Mouse (Mus musculus): ENCODE data around the gene Cd33. TPM values are rescaled to one million over a fixed set of nuclear protein-coding genes. Genes with fewer than 3 reads are reported as not detected.

The Cd33 gene
- total and polyA plus RNA-seq, 3 experiments: not detected

- Histone ChIP-seq H3K4me3 (ENCODE audit: control insufficient read depth in 1 of 2, insufficient read depth in 1 of 2, low read depth in 2 of 2, low read length in 2 of 2) (no peak overlapping the region), H3K27me3 (ENCODE audit: control insufficient read depth in 1 of 2, insufficient read depth in 2 of 2, low read length in 2 of 2) (no peaks in the 10 kb centered on the region), H3K79me2 (ENCODE audit: control insufficient read depth, insufficient read depth, low read length, poor library complexity) (no peaks in the 10 kb centered on the region), H3K9ac (ENCODE audit: control insufficient read depth, low read depth, low read length, poor library complexity, severe bottlenecking) (no peak overlapping the region), H3K9me3 (replicated peaks; ENCODE audit: insufficient read depth, low read length) (no peaks in the 10 kb centered on the region), H3K36me3 (ENCODE audit: control insufficient read depth in 1 of 2, insufficient read depth in 2 of 2, low read length in 2 of 2) (no peaks in the 10 kb centered on the region), H3K4me1 (ENCODE audit: control insufficient read depth in 1 of 2, insufficient read depth in 2 of 2, low read length in 2 of 2) (no peaks in the 10 kb centered on the region), H3K27ac (ENCODE audit: control insufficient read depth, low read depth, low read length) (no peak overlapping the region)
- TF ChIP-seq EP300 (IDR thresholded peaks at IDR 0.05; ENCODE audit: low read depth in 1 of 2, low read length in 2 of 2) (no peak), GATA1 (IDR thresholded peaks at IDR 0.05; ENCODE audit: low read depth, low read length) (no peak), MXI1 (IDR thresholded peaks at IDR 0.05; ENCODE audit: low read depth, low read length) (no peak), BHLHE40 (IDR thresholded peaks at IDR 0.05; ENCODE audit: borderline replicate concordance, low read depth, low read length) (no peak), JUND (IDR thresholded peaks at IDR 0.05; ENCODE audit: low read depth, low read length) (no peak), HCFC1 (IDR thresholded peaks at IDR 0.05; ENCODE audit: low read depth, low read length) (no peak), NRF1 (IDR thresholded peaks at IDR 0.05; ENCODE audit: insufficient read depth, low read depth, low read length, poor library complexity, severe bottlenecking) (no peak)
- no peak for DNase-seq (ENCODE audit: low read depth, low spot score)
Observed at GRCm38 (mm10) chr7:43553153-43553552, 8.9 kb upstream of the Cd33 start.

GRCm38 (mm10) chr7:43548206-43548605 is 4.0 kb upstream of the Cd33 start:
- no peaks in the 10 kb centered on the region for H3K36me3 ChIP-seq (ENCODE audit: control insufficient read depth in 1 of 2, insufficient read depth in 2 of 2, low read length in 2 of 2)
- no peaks in the 10 kb centered on the region for H3K9me3 ChIP-seq (replicated peaks; ENCODE audit: insufficient read depth, low read length)
- no peak for TF ChIP-seq USF2 (IDR thresholded peaks at IDR 0.05; ENCODE audit: borderline replicate concordance in 1 of 2, insufficient read depth in 1 of 2, low read depth in 1 of 2, low read length in 2 of 2)
- no peak for TF ChIP-seq EP300 (IDR thresholded peaks at IDR 0.05; ENCODE audit: low read depth in 1 of 2, low read length in 2 of 2)
- no peak for TF ChIP-seq ZMIZ1 (IDR thresholded peaks at IDR 0.05; ENCODE audit: low read depth, low read length)
- TF ChIP-seq BHLHE40 (IDR thresholded peaks at IDR 0.05; ENCODE audit: borderline replicate concordance, low read depth, low read length): no peak
- no peak for TF ChIP-seq POLR2A (IDR thresholded peaks at IDR 0.05; ENCODE audit: control insufficient read depth in 1 of 2, insufficient read depth in 1 of 2, low read depth in 1 of 2, low read length in 2 of 2, poor library complexity in 1 of 2)
- no peak for TF ChIP-seq MAZ (IDR thresholded peaks at IDR 0.05; ENCODE audit: low read depth, low read length)
- TF ChIP-seq JUND (IDR thresholded peaks at IDR 0.05; ENCODE audit: low read depth, low read length): no peak
- TF ChIP-seq ZKSCAN1 (IDR thresholded peaks at IDR 0.05; ENCODE audit: low read depth, low read length): no peak
- H3K4me1 ChIP-seq (ENCODE audit: control insufficient read depth in 1 of 2, insufficient read depth in 2 of 2, low read length in 2 of 2): no peaks in the 10 kb centered on the region
- no peak overlapping the region for H3K4me3 ChIP-seq (ENCODE audit: control insufficient read depth in 1 of 2, insufficient read depth in 1 of 2, low read depth in 2 of 2, low read length in 2 of 2)
- no peak overlapping the region for H3K27ac ChIP-seq (ENCODE audit: control insufficient read depth, low read depth, low read length)
- no peaks in the 10 kb centered on the region for H3K79me2 ChIP-seq (ENCODE audit: control insufficient read depth, insufficient read depth, low read length, poor library complexity)
- DNase-seq (ENCODE audit: low read depth, low spot score): no peak
- H3K9ac ChIP-seq (ENCODE audit: control insufficient read depth, low read depth, low read length, poor library complexity, severe bottlenecking): no peak overlapping the region
- H3K27me3 ChIP-seq (ENCODE audit: control insufficient read depth in 1 of 2, insufficient read depth in 2 of 2, low read length in 2 of 2): no peaks in the 10 kb centered on the region

GRCm38 (mm10) chr7:43547666-43548065 is 3.4 kb upstream of the Cd33 start:
- Histone ChIP-seq H3K4me3 (ENCODE audit: control insufficient read depth in 1 of 2, insufficient read depth in 1 of 2, low read depth in 2 of 2, low read length in 2 of 2) (no peak overlapping the region), H3K36me3 (ENCODE audit: control insufficient read depth in 1 of 2, insufficient read depth in 2 of 2, low read length in 2 of 2) (no peaks in the 10 kb centered on the region), H3K27me3 (ENCODE audit: control insufficient read depth in 1 of 2, insufficient read depth in 2 of 2, low read length in 2 of 2) (no peaks in the 10 kb centered on the region), H3K79me2 (ENCODE audit: control insufficient read depth, insufficient read depth, low read length, poor library complexity) (no peaks in the 10 kb centered on the region), H3K27ac (ENCODE audit: control insufficient read depth, low read depth, low read length) (no peak overlapping the region), H3K4me1 (ENCODE audit: control insufficient read depth in 1 of 2, insufficient read depth in 2 of 2, low read length in 2 of 2) (no peaks in the 10 kb centered on the region), H3K9me3 (replicated peaks; ENCODE audit: insufficient read depth, low read length) (no peaks in the 10 kb centered on the region), H3K9ac (ENCODE audit: control insufficient read depth, low read depth, low read length, poor library complexity, severe bottlenecking) (no peak overlapping the region)
- DNase-seq (ENCODE audit: low read depth, low spot score): no peak
- no peak for TF ChIP-seq TBP (IDR thresholded peaks at IDR 0.05; ENCODE audit: low read depth, low read length)
- no peak for TF ChIP-seq SIN3A (IDR thresholded peaks at IDR 0.05; ENCODE audit: low read length)
- TF ChIP-seq POLR2AphosphoS2 (IDR thresholded peaks at IDR 0.05; ENCODE audit: low read length): no peak
- TF ChIP-seq BHLHE40 (IDR thresholded peaks at IDR 0.05; ENCODE audit: borderline replicate concordance, low read depth, low read length): no peak
- no peak for TF ChIP-seq POLR2A (IDR thresholded peaks at IDR 0.05; ENCODE audit: control insufficient read depth in 1 of 2, insufficient read depth in 1 of 2, low read depth in 1 of 2, low read length in 2 of 2, poor library complexity in 1 of 2)
- no peak for TF ChIP-seq SMC3 (IDR thresholded peaks at IDR 0.05; ENCODE audit: low read depth, low read length)
- no peak for TF ChIP-seq TCF12 (IDR thresholded peaks at IDR 0.05; ENCODE audit: low read depth, low read length)
- TF ChIP-seq NRF1 (IDR thresholded peaks at IDR 0.05; ENCODE audit: insufficient read depth, low read depth, low read length, poor library complexity, severe bottlenecking): no peak
- no peak for TF ChIP-seq ETS1 (IDR thresholded peaks at IDR 0.05; ENCODE audit: low read depth, low read length)
- no peak for TF ChIP-seq GATA1 (IDR thresholded peaks at IDR 0.05; ENCODE audit: low read depth, low read length)
- no peak for TF ChIP-seq USF1 (IDR thresholded peaks at IDR 0.05; ENCODE audit: low read depth, low read length)
- TF ChIP-seq RCOR1 (IDR thresholded peaks at IDR 0.05; ENCODE audit: low read depth, low read length): no peak
- no peak for TF ChIP-seq UBTF (IDR thresholded peaks at IDR 0.05; ENCODE audit: borderline replicate concordance, insufficient read depth, low read depth, low read length)
- TF ChIP-seq NELFE (IDR thresholded peaks at IDR 0.05; ENCODE audit: low read depth, low read length): no peak
- no peak for TF ChIP-seq RAD21 (IDR thresholded peaks at IDR 0.05; ENCODE audit: low read depth, low read length)
- TF ChIP-seq E2F4 (IDR thresholded peaks at IDR 0.05; ENCODE audit: borderline replicate concordance, low read depth, low read length): no peak
- TF ChIP-seq MYB (IDR thresholded peaks at IDR 0.05; ENCODE audit: low read depth, low read length): no peak
